Mouse (Mus musculus) MEL (cell line): ENCODE measurements around the gene Sash1.

ENCODE experiments used
- CTCF ChIP-seq, 3 experiments: IDR thresholded peaks in 2 of 3; conservative IDR thresholded peaks in 1 of 3; 2 replicates each; pipeline ENCODE4 v1.5.1; 2011 to 2012; ENCODE audit warnings: low read length in 3 of 3, low read depth in 2 of 3, mild to moderate bottlenecking in 2 of 3, improper control_type of control experiment in 1 of 3, inconsistent platforms in 1 of 3, mixed read lengths in 1 of 3, moderate library complexity in 1 of 3; ENCODE audit not compliant: control insufficient read depth in 1 of 3, insufficient read depth in 1 of 3, poor library complexity in 1 of 3, severe bottlenecking in 1 of 3
- GABPA ChIP-seq: IDR thresholded peaks from 2 replicates; pipeline ENCODE4 v1.6.1; 2012; ENCODE audit warnings: low read depth, mild to moderate bottlenecking, inconsistent platforms, low read length, improper control_type of control experiment, moderate library complexity
- MXI1 ChIP-seq: IDR thresholded peaks from 2 replicates; pipeline ENCODE4 v1.6.1; 2011; ENCODE audit warnings: mild to moderate bottlenecking, low read depth, low read length, improper control_type of control experiment
- ZC3H11A ChIP-seq: IDR thresholded peaks from 2 replicates; pipeline ENCODE4 v1.6.1; 2012; ENCODE audit warnings: low read depth, mild to moderate bottlenecking, inconsistent platforms, low read length, improper control_type of control experiment

DNA sequence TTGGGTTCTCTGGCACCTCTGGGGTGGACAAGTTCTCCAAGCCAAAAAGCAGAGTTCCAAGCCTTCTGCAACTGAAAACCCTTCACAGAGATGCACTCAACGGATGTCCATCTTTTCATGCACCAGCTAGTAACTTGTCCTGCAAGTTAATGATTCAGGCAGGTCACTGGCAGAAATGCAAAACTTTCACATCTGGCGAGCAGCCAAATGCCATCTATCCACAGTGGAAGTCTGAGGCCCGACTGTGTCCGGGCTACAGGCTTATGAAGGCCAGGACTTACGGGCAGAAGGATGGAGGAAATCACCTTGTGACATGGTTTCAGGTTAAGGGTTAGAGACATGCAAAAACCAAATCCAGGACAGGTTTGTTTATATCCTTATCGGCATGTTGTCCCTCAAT is 88.0 kb downstream of the Sash1 start:
- TF ChIP-seq GABPA = no peak
- no peak for TF ChIP-seq ZC3H11A
- TF ChIP-seq CTCF (IDR thresholded peaks at IDR 0.05 in 2 of 3, conservative IDR thresholded peaks at IDR 0.05 in 1 of 3; ENCODE audit: control insufficient read depth in 1 of 3, insufficient read depth in 1 of 3, low read depth in 2 of 3, low read length in 3 of 3, poor library complexity in 1 of 3, severe bottlenecking in 1 of 3) = no peak
- TF ChIP-seq MXI1 = no peak
